Mouse (Mus musculus) ZHBTc4 (cell line): ENCODE data around the gene 4930412O13Rik.

ENCODE experiments used
- DNase-seq: peaks from one replicate; pipeline ENCODE4 v3.0.0-alpha.2; 2011; ENCODE audit warnings: low read depth, low spot score

4930412O13Rik gene

DNA sequence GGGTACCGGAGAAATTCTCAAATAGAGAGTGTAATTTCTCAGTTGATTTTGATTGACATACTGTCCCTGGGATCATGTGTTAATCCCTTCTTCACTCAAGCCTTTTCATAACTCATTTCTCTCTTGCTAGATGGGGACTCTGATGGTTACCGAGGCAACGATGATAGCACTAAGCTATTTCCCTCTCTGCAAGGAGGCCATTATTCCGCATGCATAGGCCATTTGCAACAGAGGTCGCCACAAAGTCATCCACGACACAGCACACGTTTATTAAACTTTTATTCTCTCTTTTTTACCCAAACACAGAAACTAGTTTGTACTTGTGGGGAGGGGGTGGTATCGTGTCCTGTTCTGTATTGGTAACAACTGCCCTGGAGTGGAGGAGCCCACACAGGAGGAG lies 16.8 kb downstream of the 4930412O13Rik start:
- no peak for DNase-seq

DNA sequence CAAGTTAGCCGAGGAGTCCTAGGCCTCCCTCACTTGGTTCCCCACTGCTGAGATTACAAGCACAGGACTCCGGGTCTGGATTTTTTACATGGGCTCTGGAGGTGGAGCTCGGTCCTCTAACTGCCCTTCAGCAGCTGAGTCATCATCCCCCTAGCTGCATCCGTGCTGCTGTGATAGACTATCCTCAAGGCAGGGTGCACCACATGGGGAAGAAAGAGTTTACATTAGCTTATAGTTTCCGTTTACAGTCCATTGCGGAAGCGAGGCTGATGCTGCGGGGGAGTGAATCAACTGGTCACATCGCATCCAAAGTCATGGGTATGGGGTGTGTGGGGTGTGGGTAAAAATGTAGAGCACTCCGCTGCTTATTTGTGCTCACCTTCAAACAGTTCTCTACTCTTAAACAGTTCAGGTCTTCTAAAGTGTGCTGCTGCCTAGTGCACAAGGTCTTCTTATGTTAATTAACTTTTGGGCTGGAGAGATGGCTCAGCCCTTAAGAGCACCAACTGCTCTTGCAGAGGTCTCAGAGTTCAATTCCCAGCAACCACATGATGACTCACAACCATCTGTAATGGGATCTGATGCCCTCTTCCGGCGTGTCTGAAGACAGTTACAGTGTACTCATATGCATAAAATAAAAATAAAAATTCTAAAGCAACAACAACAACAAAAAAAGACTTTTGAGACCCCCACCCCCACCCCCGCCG lies 23.0 kb downstream of the 4930412O13Rik start:
- DNase-seq: peak; percentile 57

DNA sequence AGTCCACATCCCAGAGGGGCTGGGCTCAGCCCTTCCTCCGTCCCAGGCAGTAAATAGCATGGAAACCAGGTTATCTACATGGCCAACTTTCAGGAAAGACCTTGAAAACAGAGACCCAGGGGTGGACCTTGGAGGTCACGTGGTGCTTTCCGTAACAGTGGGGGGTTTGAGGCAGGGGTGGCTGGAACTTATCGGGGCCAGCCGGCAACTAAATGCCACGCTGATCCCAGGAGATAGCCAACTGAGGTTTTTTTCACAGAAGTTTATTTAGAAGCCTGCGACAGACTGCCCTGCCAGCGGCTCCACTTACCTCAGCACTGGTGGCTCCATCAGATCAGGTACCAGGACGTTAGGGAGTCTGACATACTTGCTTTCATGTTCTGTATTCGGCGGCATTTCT lies 24.9 kb downstream of the 4930412O13Rik start:
- DNase-seq: no peak

DNA sequence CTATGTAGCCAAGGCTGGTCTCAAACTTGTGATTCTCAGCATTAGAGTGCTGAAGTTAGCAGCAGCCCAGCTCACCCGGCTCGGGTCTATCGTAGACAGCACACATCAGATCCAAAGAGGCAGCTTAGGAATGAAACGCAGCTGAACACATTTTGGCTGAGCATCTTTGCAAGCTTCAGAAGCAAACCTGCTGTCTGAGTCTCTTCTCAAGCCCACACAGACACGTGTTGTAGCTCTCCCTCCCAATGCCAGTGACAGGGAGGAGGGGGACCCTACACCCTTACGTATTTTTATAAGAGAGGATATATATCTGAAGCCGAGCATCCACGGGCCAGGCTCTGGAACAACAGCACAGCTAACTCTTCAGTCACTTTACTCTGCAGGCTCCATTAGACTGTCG lies 36.5 kb downstream of the 4930412O13Rik start:
- DNase-seq: no peak

DNA sequence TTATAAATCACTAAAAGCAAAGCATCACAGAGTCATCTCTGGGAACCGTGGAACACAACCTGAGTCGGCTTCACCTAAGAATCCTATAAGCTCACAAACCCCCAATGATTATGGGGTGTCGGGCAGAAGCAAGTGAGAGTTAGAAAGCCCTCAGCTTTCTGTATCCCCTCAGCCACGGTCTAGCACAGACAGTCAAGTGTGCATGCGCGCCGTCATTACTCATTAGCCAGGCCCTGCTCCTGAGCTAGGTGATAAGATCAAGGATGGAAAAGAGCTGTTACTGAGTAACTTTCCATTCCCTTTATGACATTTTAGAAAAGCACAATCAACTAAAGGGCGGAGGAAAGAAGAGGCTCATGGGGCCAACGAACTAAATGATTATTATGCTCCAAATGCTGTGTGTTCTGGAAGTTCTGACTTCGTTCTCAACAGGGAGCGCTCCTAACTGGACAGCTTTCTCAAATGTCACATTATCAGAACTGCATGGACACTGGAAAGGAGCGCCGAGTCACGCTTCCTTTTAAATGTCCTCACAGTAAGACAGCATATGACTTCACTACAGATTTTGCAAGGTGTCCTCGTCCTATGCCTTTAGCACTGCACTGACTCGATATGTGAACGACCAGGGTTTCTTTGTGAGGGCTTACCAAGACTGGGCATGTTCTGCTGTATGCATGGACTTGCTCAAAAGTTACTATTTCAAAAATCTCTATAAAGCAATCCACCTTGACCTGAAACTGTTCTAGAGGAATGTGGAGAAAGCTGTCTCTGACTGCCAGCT lies 37.8 kb downstream of the 4930412O13Rik start:
- no peak for DNase-seq

DNA sequence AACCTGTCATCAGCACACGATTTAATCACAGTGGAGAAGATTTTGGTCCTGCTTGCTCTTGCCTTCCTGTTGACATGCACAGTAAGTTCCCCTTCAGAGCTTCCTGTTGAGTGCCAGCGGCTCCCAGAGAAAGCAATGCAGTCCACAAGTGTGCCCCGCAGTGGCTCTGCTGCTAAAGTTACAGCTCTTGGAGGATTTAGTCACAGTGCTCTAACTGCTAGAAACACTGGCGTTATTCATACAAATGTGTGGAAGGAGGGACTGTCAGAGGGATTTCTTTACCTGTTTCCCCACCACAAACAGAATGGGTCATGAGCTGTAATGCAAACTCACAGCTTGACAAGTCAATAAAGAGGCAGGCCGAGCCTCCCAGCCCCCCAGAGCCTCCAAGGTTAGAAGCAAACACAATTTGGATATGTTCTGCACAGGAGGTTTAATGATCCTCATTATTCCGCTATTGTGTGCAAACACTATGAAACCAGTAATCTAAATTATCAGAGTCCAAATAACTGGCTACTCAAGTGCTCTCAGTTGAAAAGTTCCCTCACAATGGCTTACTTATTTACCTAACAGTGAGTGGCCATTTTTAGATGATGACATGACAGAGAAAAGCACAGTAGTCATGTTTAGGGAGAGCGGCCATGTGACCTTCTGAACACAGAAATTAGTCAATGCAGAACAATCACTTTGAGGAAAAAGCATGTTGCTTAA lies 45.3 kb downstream of the 4930412O13Rik start:
- DNase-seq: no peak

DNA sequence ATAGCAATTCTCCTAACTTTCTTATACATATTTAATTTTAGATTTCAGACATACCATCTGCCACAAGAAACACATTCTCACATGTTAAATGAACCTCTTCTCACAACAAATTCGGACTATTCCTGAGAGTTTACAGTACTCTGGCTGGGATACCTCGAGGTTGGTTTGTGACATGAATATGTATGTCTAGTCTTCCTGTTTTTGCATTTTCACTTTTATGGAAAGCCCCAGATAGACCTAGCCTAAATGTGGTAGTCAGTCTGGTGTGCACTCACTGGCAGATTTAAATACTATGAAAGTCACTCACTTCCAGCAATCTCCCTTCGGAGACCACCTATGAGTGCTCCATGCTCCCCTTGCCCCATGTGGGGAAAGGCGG lies 45.8 kb downstream of the 4930412O13Rik start:
- no peak for DNase-seq
